Mouse (Mus musculus) frontal cortex, adult (tissue): ENCODE measurements around the gene Edar.

ENCODE experiments used
- ATAC-seq: cut with Nextera tagmentation; 2 replicates; pipeline ENCODE4 v1.9.2; 2017; ENCODE audit warnings: mild to moderate bottlenecking, moderate library complexity, mixed read lengths; ENCODE audit not compliant: low TSS enrichment

Edar gene

GRCm38 (mm10) chr10:58601946-58602345 lies 73.5 kb downstream of the Edar start:
- ATAC-seq = no peak

- ATAC-seq = peak; percentile 69
Observed at GRCm38 (mm10) chr10:58601431-58601901, 74.0 kb downstream of the Edar start.

GRCm38 (mm10) chr10:58600983-58601382 lies 74.5 kb downstream of the Edar start:
- ATAC-seq = no peak

GRCm38 (mm10) chr10:58600151-58600550 lies 75.3 kb downstream of the Edar start:
- no peak for ATAC-seq

- ATAC-seq = no peak
Observed at GRCm38 (mm10) chr10:58595821-58596220, 79.6 kb downstream of the Edar start.

- no peak for ATAC-seq
Observed at GRCm38 (mm10) chr10:58595197-58595596, 80.3 kb downstream of the Edar start.

GRCm38 (mm10) chr10:58594486-58594885 lies 81.0 kb downstream of the Edar start:
- ATAC-seq = no peak

- no peak for ATAC-seq
Observed at GRCm38 (mm10) chr10:58585427-58586223, 89.8 kb downstream of the Edar start.

- ATAC-seq = no peak
Observed at GRCm38 (mm10) chr10:58560521-58560920, 114.9 kb downstream of the Edar start.

GRCm38 (mm10) chr10:58559901-58560300 lies 115.6 kb downstream of the Edar start:
- ATAC-seq = peak; percentile 75

GRCm38 (mm10) chr10:58559098-58559497 lies 116.4 kb downstream of the Edar start:
- peak; percentile 73 for ATAC-seq

- peak; percentile 84 for ATAC-seq
Observed at GRCm38 (mm10) chr10:58554693-58555387, 120.6 kb downstream of the Edar start.
